Mouse (Mus musculus): ENCODE data around the gene Rdx. TPM values are rescaled to one million over a fixed set of nuclear protein-coding genes. Genes with fewer than 3 reads are reported as not detected.
"Not testable (repeated sequence)": the region's sequence is repeated elsewhere in the genome, so short reads cannot be mapped to it uniquely, and the experiment has no call there.

The Rdx gene
- polyA plus RNA-seq, 1 experiment, result 51.7 TPM

DNA sequence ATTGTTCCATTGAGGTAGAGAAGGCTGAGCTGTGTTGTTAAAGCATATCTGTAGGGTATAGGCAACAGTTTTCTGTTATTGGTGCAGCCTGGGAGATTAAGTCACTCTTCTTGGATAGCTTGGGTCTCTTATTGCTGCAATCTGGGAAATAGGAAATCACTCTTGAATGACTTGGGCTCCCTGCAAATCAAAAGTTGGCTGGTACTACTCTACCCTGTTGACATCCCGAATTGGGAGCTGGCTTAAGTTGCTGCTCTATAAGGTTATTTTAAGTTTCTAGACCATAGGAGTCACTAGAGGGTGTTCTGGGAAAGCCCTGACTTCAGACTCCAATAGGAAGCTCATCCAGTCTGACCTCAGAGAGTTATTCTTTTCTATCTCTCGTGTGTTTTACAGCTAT is 3.4 kb downstream of the Rdx start:
- no peak for TF ChIP-seq CTCF (IDR thresholded peaks at IDR 0.05; ENCODE audit: low read depth, low read length)
- TF ChIP-seq POLR2A (IDR thresholded peaks at IDR 0.05; ENCODE audit: borderline replicate concordance, low read depth, low read length), result no peak
- Histone ChIP-seq H3K4me1 (ENCODE audit: control insufficient read depth, insufficient read depth, low read length) (peaks cover 16% of the 10 kb centered on the region), H3K4me3 (ENCODE audit: insufficient read depth, low read length) (no peak overlapping the region), H3K27ac (ENCODE audit: insufficient read depth, low read depth, low read length) (no peak overlapping the region)

DNA sequence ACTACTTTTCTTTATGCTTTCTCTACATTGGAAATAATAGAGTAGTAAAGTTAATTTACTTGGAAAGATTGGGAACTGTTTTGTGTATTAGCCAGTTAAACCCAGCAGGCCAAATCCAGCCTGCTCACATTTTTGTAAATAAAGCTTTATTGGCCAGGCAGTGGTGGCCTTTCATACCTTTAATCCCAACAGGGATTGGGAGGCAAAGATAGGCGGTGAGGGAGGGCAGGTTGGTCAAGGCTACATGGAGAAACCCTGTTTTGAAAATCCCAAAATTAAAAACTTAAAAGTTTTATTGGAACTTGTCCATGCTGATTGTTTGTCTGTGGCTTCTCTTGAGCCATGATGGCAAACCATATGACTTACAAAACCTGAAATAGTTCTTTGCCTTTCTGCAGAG is 5.2 kb downstream of the Rdx start:
- TF ChIP-seq CTCF (IDR thresholded peaks at IDR 0.05; ENCODE audit: low read depth, low read length) (no peak), POLR2A (IDR thresholded peaks at IDR 0.05; ENCODE audit: borderline replicate concordance, low read depth, low read length) (no peak)
- Histone ChIP-seq H3K4me1 (ENCODE audit: control insufficient read depth, insufficient read depth, low read length) (peaks cover 14% of the 10 kb centered on the region), H3K27ac (ENCODE audit: insufficient read depth, low read depth, low read length) (no peak overlapping the region), H3K4me3 (ENCODE audit: insufficient read depth, low read length) (no peak overlapping the region)

DNA sequence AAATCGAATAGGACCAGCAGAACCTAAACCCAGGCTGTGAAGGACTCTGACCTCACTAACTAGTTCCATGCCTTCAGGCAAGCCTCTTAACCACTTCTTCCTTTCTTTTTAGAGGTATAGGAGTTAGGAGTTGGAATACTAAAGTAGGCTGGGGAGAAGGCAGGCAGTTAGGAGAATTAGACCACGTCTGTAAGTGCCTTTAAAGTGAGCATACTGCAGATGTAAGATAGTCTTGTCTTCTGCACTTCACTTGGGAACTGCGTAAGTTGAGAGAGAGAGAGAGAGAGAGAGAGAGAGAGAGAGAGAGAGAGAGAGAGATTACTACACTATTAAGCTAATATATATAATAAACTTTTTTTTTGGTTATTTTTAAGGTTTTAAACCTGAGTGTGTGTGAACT is 8.3 kb downstream of the Rdx start:
- Histone ChIP-seq H3K27ac (ENCODE audit: insufficient read depth, low read depth, low read length) (no peak overlapping the region), H3K4me1 (ENCODE audit: control insufficient read depth, insufficient read depth, low read length) (peaks cover 25% of the 10 kb centered on the region), H3K4me3 (ENCODE audit: insufficient read depth, low read length) (no peak overlapping the region)
- TF ChIP-seq POLR2A (IDR thresholded peaks at IDR 0.05; ENCODE audit: borderline replicate concordance, low read depth, low read length), result no peak
- no peak for TF ChIP-seq CTCF (IDR thresholded peaks at IDR 0.05; ENCODE audit: low read depth, low read length)

- peaks cover 17% of the 10 kb centered on the region for H3K4me1 ChIP-seq (ENCODE audit: control insufficient read depth, insufficient read depth, low read length)
Measured at GRCm38 (mm10) chr9:52059788-52060187, 12.8 kb downstream of the Rdx start.

GRCm38 (mm10) chr9:52070052-52070451 is 23.1 kb downstream of the Rdx start:
- no peak for TF ChIP-seq CTCF (IDR thresholded peaks at IDR 0.05; ENCODE audit: low read depth, low read length)
- no peak for TF ChIP-seq POLR2A (IDR thresholded peaks at IDR 0.05; ENCODE audit: borderline replicate concordance, low read depth, low read length)
- no peaks in the 10 kb centered on the region for H3K4me1 ChIP-seq (ENCODE audit: control insufficient read depth, insufficient read depth, low read length)
- H3K4me3 ChIP-seq (ENCODE audit: insufficient read depth, low read length), result no peak overlapping the region
- H3K27ac ChIP-seq (ENCODE audit: insufficient read depth, low read depth, low read length), result no peak overlapping the region

More at GRCm38 (mm10) chr9:52059788-52060187, 12.8 kb downstream of the Rdx start:
- Histone ChIP-seq H3K27ac (ENCODE audit: insufficient read depth, low read depth, low read length) (no peak overlapping the region), H3K4me3 (ENCODE audit: insufficient read depth, low read length) (no peak overlapping the region)
- TF ChIP-seq POLR2A (IDR thresholded peaks at IDR 0.05; ENCODE audit: borderline replicate concordance, low read depth, low read length) (no peak), CTCF (IDR thresholded peaks at IDR 0.05; ENCODE audit: low read depth, low read length) (no peak)

DNA sequence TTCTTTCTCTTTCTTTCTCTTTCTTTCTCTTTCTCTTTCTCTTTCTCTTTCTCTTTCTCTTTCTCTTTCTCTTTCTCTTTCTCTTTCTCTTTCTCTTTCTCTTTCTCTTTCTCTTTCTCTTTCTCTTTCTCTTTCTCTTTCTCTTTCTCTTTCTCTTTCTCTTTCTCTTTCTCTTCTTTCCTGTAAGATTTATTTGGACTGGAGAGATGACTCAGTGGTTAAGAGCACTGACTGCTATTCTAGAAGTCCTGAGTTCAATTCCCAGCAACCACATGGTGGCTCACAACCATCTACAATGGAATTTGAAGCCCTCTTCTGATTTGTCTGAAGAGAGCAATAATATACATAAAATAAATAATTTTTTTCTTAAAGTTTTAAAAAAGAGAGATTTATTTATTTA is 24.4 kb downstream of the Rdx start:
- H3K4me3 ChIP-seq (ENCODE audit: insufficient read depth, low read length); H3K27ac ChIP-seq (ENCODE audit: insufficient read depth, low read depth, low read length); H3K4me1 ChIP-seq (ENCODE audit: control insufficient read depth, insufficient read depth, low read length): not testable (repeated sequence)

GRCm38 (mm10) chr9:52072202-52072601 is 25.2 kb downstream of the Rdx start:
- TF ChIP-seq CTCF (IDR thresholded peaks at IDR 0.05; ENCODE audit: low read depth, low read length), result no peak
- TF ChIP-seq POLR2A (IDR thresholded peaks at IDR 0.05; ENCODE audit: borderline replicate concordance, low read depth, low read length), result no peak
- Histone ChIP-seq H3K4me3 (ENCODE audit: insufficient read depth, low read length) (no peak overlapping the region), H3K4me1 (ENCODE audit: control insufficient read depth, insufficient read depth, low read length) (peaks cover 1% of the 10 kb centered on the region), H3K27ac (ENCODE audit: insufficient read depth, low read depth, low read length) (no peak overlapping the region)

GRCm38 (mm10) chr9:52076089-52076488 is 29.1 kb downstream of the Rdx start:
- H3K4me1 ChIP-seq (ENCODE audit: control insufficient read depth, insufficient read depth, low read length), result peaks cover 2% of the 10 kb centered on the region
- no peak overlapping the region for H3K4me3 ChIP-seq (ENCODE audit: insufficient read depth, low read length)
- no peak overlapping the region for H3K27ac ChIP-seq (ENCODE audit: insufficient read depth, low read depth, low read length)
- no peak for TF ChIP-seq CTCF (IDR thresholded peaks at IDR 0.05; ENCODE audit: low read depth, low read length)
- no peak for TF ChIP-seq POLR2A (IDR thresholded peaks at IDR 0.05; ENCODE audit: borderline replicate concordance, low read depth, low read length)

GRCm38 (mm10) chr9:52077692-52078091 is 30.7 kb downstream of the Rdx start:
- Histone ChIP-seq H3K27ac (ENCODE audit: insufficient read depth, low read depth, low read length) (no peak overlapping the region), H3K4me3 (ENCODE audit: insufficient read depth, low read length) (no peak overlapping the region), H3K4me1 (ENCODE audit: control insufficient read depth, insufficient read depth, low read length) (peaks cover 8% of the 10 kb centered on the region)
- no peak for TF ChIP-seq POLR2A (IDR thresholded peaks at IDR 0.05; ENCODE audit: borderline replicate concordance, low read depth, low read length)
- TF ChIP-seq CTCF (IDR thresholded peaks at IDR 0.05; ENCODE audit: low read depth, low read length), result no peak

GRCm38 (mm10) chr9:52081979-52082378 is 35.0 kb downstream of the Rdx start:
- no peak overlapping the region for H3K27ac ChIP-seq (ENCODE audit: insufficient read depth, low read depth, low read length)
- H3K4me1 ChIP-seq (ENCODE audit: control insufficient read depth, insufficient read depth, low read length), result peaks cover 8% of the 10 kb centered on the region
- no peak for TF ChIP-seq POLR2A (IDR thresholded peaks at IDR 0.05; ENCODE audit: borderline replicate concordance, low read depth, low read length)
- no peak for TF ChIP-seq CTCF (IDR thresholded peaks at IDR 0.05; ENCODE audit: low read depth, low read length)
- no peak overlapping the region for H3K4me3 ChIP-seq (ENCODE audit: insufficient read depth, low read length)

DNA sequence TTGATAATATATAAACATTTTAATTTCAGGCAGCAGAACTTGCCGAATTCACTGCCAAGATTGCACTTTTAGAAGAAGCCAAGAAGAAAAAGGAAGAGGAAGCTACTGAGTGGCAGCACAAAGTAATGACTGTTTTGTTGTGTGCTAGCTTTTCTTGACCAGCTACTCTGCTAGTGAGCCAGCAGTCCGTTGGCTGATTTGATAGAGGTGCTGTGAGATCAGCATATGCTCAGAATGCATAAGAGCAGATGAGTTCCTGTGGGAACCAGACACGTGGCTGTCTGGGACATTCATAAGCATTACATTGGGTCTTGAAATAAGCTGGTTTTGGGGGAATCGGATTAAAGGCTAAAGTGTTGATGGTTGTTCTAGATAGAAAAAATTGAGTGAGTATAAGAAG is 35.4 kb downstream of the Rdx start:
- no peak for TF ChIP-seq POLR2A (IDR thresholded peaks at IDR 0.05; ENCODE audit: borderline replicate concordance, low read depth, low read length)
- TF ChIP-seq CTCF (IDR thresholded peaks at IDR 0.05; ENCODE audit: low read depth, low read length), result no peak
- peaks cover 6% of the 10 kb centered on the region for H3K4me1 ChIP-seq (ENCODE audit: control insufficient read depth, insufficient read depth, low read length)
- H3K27ac ChIP-seq (ENCODE audit: insufficient read depth, low read depth, low read length), result 0 out of 2 replicates have a peak overlapping the region, but pooled peaks have one; percentile 13
- no peak overlapping the region for H3K4me3 ChIP-seq (ENCODE audit: insufficient read depth, low read length)

Measured in bone marrow macrophage, adult 2 months (primary cell).